Mouse (Mus musculus) G1E-ER4 (cell line): ENCODE measurements around the gene Chmp2a. TPM values are rescaled to one million over a fixed set of nuclear protein-coding genes. Genes with fewer than 3 reads are reported as not detected.

Source experiments
- GATA1 ChIP-seq: IDR thresholded peaks from one replicate; pipeline ENCODE4 v1.8.0; 2012; ENCODE audit warnings: low read length, inconsistent platforms
- polyA plus RNA-seq: library from polyadenylated mRNA; stranded (reverse); fragments of >175 nt; gene quantifications from 2 replicates; pipeline ENCODE4 v1.2.3, GENCODE M21; 2012

Chmp2a gene
- polyA plus RNA-seq: 86.1 and 432 TPM in 2 replicates

GRCm38 (mm10) chr7:13034148-13034977 lies at the start of gene Chmp2a:
Gene Chmp2a, minus strand, starts transcription at chr7:13034807.
- no peak for TF ChIP-seq GATA1

DNA sequence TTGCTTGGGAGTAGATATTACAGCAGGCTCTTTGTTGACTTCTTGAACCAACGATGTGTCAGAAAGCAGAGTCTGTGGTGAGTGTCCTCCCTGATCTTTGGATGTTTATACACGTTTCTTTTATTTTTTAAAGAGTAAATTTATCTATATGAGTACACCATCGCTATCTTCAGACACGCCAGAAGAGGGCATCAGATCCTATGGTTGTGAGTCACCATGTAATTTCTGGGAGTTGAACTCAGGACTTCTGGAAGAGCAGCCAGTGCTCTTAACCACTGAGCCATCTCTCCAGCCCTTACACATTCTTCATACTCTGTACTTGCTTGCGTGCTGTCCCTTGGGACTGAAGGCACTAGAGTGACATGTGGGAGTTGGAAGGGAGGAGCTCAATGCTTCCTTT lies 37.7 kb upstream of the Chmp2a start:
- no peak for TF ChIP-seq GATA1

- TF ChIP-seq GATA1: no peak
Observed at GRCm38 (mm10) chr7:13059536-13059935, 24.9 kb upstream of the Chmp2a start.

GRCm38 (mm10) chr7:13056913-13057700 lies 22.5 kb upstream of the Chmp2a start:
- no peak for TF ChIP-seq GATA1

GRCm38 (mm10) chr7:13054287-13055010 lies 19.8 kb upstream of the Chmp2a start, which contains the start of gene Mzf1:
Gene Mzf1, minus strand, starts transcription at chr7:13054764.
- no peak for TF ChIP-seq GATA1

DNA sequence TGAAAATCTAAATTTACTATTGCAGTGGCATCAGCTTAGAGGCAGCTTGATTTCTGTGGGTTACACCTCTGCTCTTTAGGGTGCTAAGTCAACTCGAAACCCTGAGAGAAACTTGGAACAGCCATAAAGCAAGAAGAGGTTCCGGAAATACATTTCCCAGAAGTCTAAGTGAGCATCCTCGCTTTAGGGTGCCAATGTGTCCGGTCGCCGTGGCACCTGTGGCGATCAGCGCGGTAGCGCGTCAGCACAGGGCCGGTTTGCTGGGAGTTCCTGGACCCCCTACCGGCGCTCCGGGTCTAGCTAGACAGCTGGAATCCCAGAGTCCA lies 19.3 kb upstream of the Chmp2a start:
- TF ChIP-seq GATA1: no peak

DNA sequence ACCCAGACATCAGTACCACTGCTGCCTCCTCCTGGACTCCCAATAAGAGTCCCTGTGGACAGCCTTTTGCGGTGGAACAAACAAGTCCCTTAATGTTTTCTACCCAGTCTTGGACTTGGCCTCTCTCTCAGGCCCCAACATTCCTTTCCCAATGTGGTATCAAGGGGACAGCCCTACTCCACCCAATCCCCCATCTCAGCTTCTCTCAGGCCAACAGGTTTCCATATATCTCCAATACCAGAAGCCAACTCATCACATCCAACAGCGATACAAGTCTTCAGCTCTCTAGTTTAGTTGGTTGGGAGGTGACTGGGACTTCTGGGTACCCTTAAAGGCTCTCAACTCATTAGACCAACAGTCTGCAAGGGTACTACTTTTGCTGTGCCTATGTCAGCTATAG lies 18.9 kb upstream of the Chmp2a start:
- TF ChIP-seq GATA1: no peak

DNA sequence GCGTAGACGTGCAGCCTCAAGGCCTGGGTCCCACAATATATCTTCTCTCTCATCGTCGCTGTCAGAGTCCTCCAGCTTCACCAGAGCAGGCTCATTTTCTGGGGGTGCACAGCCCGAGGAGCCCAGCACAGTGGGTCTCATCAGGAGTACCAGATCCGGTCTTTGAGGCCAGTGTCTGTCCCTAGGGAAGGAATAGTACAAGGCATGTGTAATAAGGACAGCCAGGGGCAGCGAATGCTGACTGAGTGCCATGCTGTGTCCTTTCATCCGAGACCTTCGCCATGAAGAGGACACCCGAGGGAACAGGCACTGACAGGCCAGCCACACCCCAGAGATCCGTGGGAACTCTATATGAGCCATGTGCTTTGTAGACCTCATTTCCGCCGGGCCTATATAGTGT lies 18.4 kb upstream of the Chmp2a start:
- TF ChIP-seq GATA1: no peak

DNA sequence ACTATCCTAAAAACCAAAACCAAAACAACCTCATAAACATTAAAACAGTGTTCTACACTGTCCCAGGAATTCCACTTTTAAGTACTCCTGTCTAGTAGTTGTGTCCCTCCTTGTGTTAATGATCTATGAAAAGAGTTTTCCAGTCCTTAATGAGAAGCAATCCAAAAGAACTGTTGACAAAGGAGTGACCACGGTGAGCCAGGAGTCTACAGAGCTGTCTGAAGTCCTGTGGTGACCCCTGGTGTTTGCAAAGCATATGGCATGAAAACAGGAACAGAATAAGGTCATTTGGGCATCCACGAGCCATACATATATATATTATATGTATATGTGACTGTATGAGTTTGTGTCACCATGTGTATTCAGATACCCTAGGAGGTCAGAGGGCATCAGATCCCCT lies 11.5 kb upstream of the Chmp2a start:
- TF ChIP-seq GATA1: no peak

DNA sequence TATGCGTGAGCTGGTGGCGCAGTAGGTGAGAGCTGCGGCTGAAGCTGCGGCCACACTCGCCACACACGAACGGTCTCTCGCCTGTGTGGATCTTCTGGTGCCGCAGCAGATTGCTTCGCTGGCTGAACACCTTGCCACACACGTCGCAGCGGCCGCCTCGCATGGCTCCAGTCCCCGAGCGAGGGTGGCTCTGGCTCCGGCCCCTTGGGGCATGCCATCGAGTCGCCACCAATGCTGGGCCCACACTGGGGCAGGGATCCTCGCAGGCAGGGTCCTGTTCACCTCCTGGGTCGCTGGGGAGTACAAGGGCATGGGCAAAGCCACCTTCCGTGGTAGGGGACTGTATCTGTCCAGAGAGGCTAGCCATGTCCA lies 9.6 kb upstream of the Chmp2a start:
- TF ChIP-seq GATA1: no peak

DNA sequence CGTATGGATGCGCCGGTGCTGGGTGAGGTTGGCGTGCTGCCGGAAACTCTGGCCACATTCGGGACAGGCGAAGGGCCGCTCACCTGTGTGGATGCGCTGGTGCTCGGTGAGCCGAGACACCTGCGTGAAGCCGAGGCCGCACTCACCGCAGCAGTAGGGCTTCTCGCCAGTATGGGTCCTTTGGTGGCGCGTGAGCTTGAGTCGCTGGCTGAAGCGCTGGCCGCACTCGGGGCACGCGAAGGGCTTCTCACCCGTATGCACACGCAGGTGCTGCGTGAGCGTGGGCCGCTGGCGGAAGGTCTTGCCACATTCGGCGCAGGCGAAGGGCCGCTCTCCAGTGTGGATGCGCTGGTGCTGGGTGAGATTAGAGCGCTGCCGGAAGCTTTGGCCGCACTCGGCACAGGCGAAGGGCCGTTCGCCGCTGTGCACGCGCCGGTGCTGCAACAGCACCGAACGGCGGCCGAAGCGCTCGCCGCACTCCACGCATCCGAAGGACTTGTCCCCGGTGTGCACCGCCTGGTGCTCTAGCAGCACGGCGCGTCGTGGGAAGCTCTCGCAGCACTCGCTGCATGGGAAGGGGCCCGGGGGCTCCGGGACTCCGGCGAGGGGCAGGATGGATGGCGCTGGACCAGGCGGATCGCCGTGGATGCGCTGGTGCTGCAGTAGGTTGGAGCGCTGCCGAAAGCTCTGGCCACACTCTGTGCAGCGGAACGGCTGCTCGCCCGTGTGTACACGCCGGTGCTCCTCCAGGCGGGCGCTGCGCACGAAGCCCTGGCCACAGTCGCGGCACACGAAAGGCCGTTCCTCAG lies 9.0 kb upstream of the Chmp2a start:
- no peak for TF ChIP-seq GATA1

- no peak for TF ChIP-seq GATA1
Observed at GRCm38 (mm10) chr7:13043120-13043444, 8.5 kb upstream of the Chmp2a start.

DNA sequence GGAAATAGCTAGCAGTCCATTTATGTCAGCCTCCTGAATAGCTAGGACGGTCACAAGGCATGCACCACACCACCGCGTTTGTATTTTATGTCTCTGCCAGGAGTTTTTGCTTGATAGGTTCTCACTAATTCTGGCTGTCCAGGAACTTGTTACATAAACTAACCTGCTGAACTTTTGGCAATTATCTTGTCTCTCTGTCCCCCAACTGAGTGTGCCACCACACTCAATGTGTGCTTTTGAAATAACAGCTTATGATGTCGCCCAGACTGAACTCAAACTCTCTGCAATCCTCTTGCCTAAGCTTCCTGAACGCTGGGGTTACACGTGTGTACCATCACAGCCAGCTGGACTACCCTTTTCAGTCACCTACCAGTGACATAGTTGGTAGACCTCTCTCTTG lies 7.9 kb upstream of the Chmp2a start:
- TF ChIP-seq GATA1: no peak

GRCm38 (mm10) chr7:13041256-13041655 lies 6.6 kb upstream of the Chmp2a start:
- TF ChIP-seq GATA1: no peak

DNA sequence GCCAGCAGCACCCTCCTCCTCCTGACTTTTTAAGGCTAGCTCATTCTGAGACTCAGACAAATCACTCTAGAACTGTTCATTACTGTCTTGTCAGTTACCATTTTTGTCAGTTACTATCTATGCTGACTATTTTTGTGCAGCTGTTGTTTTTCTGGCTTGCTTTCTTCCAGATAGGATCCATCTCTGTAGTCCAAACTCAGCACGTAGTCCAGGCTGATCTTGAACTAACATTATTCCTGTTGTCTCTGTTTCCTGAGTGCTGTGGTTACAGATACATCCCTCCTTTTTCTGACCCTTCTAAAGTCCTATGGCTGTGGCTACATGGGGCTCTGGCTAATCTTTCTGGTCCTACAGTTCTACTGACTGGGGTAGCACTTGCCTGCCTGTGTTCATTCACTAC lies 4.6 kb upstream of the Chmp2a start:
- no peak for TF ChIP-seq GATA1
